Mouse (Mus musculus): ENCODE data around the gene Cd28. TPM values are rescaled to one million over a fixed set of nuclear protein-coding genes. Genes with fewer than 3 reads are reported as not detected.

Cd28 gene
- polyA plus RNA-seq, 1 experiment from 2014 or later, result 0.16 TPM

- ATAC-seq (ENCODE audit: low FRiP score, low TSS enrichment), result no peak
These were observed 59.6 kb downstream of the Cd28 start for GRCm38 (mm10) chr1:60776166-60776565.

GRCm38 (mm10) chr1:60776906-60777305 is 60.3 kb downstream of the Cd28 start:
- H3K27me3 ChIP-seq (ENCODE audit: control insufficient read depth, insufficient read depth, low read length), result no peaks in the 10 kb centered on the region
- WGBS, result 86% methylated on average over 3 of the region's 3 CpGs
- no peak overlapping the region for H3K9ac ChIP-seq (ENCODE audit: low read depth, low read length)
- H3K4me3 ChIP-seq (ENCODE audit: low read length), result no peak overlapping the region
- ATAC-seq (ENCODE audit: low FRiP score, low TSS enrichment), result no peak
- no peak overlapping the region for H3K27ac ChIP-seq (ENCODE audit: low read depth, low read length)
- no peaks in the 10 kb centered on the region for H3K9me3 ChIP-seq (ENCODE audit: control insufficient read depth, low read length)
- no peaks in the 10 kb centered on the region for H3K4me1 ChIP-seq (ENCODE audit: control insufficient read depth, insufficient read depth, low read length)
- H3K36me3 ChIP-seq (ENCODE audit: control insufficient read depth, insufficient read depth, low read length), result no peaks in the 10 kb centered on the region
- no peak overlapping the region for H3K4me2 ChIP-seq (replicated peaks; ENCODE audit: low read depth, low read length)

More at GRCm38 (mm10) chr1:60776166-60776565, 59.6 kb downstream of the Cd28 start:
- no peak overlapping the region for H3K4me2 ChIP-seq (replicated peaks; ENCODE audit: low read depth, low read length)
- WGBS, result 79% methylated on average over 4 of the region's 4 CpGs
- no peak overlapping the region for H3K9ac ChIP-seq (ENCODE audit: low read depth, low read length)
- H3K27me3 ChIP-seq (ENCODE audit: control insufficient read depth, insufficient read depth, low read length), result no peaks in the 10 kb centered on the region
- no peak overlapping the region for H3K27ac ChIP-seq (ENCODE audit: low read depth, low read length)
- no peaks in the 10 kb centered on the region for H3K36me3 ChIP-seq (ENCODE audit: control insufficient read depth, insufficient read depth, low read length)
- H3K4me1 ChIP-seq (ENCODE audit: control insufficient read depth, insufficient read depth, low read length), result no peaks in the 10 kb centered on the region
- no peak overlapping the region for H3K4me3 ChIP-seq (ENCODE audit: low read length)
- H3K9me3 ChIP-seq (ENCODE audit: control insufficient read depth, low read length), result no peaks in the 10 kb centered on the region

- H3K4me1 ChIP-seq (ENCODE audit: control insufficient read depth, insufficient read depth, low read length), result no peaks in the 10 kb centered on the region
- peak; percentile 76 for ATAC-seq (ENCODE audit: low FRiP score, low TSS enrichment)
- H3K9ac ChIP-seq (ENCODE audit: low read depth, low read length), result no peak overlapping the region
- peak overlapping the region; percentile 76; the same call in 1 of the 2 replicates for H3K27ac ChIP-seq (ENCODE audit: low read depth, low read length)
- no peaks in the 10 kb centered on the region for H3K36me3 ChIP-seq (ENCODE audit: control insufficient read depth, insufficient read depth, low read length)
- WGBS, result 51% methylated on average over 8 of the region's 8 CpGs
- H3K4me2 ChIP-seq (replicated peaks; ENCODE audit: low read depth, low read length), result no peak overlapping the region
- H3K4me3 ChIP-seq (ENCODE audit: low read length), result no peak overlapping the region
- no peaks in the 10 kb centered on the region for H3K27me3 ChIP-seq (ENCODE audit: control insufficient read depth, insufficient read depth, low read length)
- no peaks in the 10 kb centered on the region for H3K9me3 ChIP-seq (ENCODE audit: control insufficient read depth, low read length)
These were observed 62.0 kb downstream of the Cd28 start for GRCm38 (mm10) chr1:60778465-60779115.

GRCm38 (mm10) chr1:60779176-60779575 is 62.6 kb downstream of the Cd28 start:
- Histone ChIP-seq H3K4me3 (ENCODE audit: low read length) (no peak overlapping the region), H3K9me3 (ENCODE audit: control insufficient read depth, low read length) (no peaks in the 10 kb centered on the region), H3K27ac (ENCODE audit: low read depth, low read length) (peak overlapping the region; percentile 76; the same call in 1 of the 2 replicates), H3K36me3 (ENCODE audit: control insufficient read depth, insufficient read depth, low read length) (no peaks in the 10 kb centered on the region), H3K9ac (ENCODE audit: low read depth, low read length) (no peak overlapping the region), H3K4me2 (replicated peaks; ENCODE audit: low read depth, low read length) (no peak overlapping the region), H3K27me3 (ENCODE audit: control insufficient read depth, insufficient read depth, low read length) (no peaks in the 10 kb centered on the region), H3K4me1 (ENCODE audit: control insufficient read depth, insufficient read depth, low read length) (no peaks in the 10 kb centered on the region)
- WGBS, result 70% methylated on average over 2 of the region's 2 CpGs
- ATAC-seq (ENCODE audit: low FRiP score, low TSS enrichment), result no peak

GRCm38 (mm10) chr1:60781666-60782065 is 65.1 kb downstream of the Cd28 start:
- Histone ChIP-seq H3K36me3 (ENCODE audit: control insufficient read depth, insufficient read depth, low read length) (no peaks in the 10 kb centered on the region), H3K9ac (ENCODE audit: low read depth, low read length) (no peak overlapping the region), H3K4me3 (ENCODE audit: low read length) (no peak overlapping the region), H3K27ac (ENCODE audit: low read depth, low read length) (no peak overlapping the region), H3K4me1 (ENCODE audit: control insufficient read depth, insufficient read depth, low read length) (no peaks in the 10 kb centered on the region), H3K9me3 (ENCODE audit: control insufficient read depth, low read length) (no peaks in the 10 kb centered on the region), H3K4me2 (replicated peaks; ENCODE audit: low read depth, low read length) (no peak overlapping the region), H3K27me3 (ENCODE audit: control insufficient read depth, insufficient read depth, low read length) (no peaks in the 10 kb centered on the region)
- WGBS, result 72% methylated on average over 4 of the region's 4 CpGs
- no peak for ATAC-seq (ENCODE audit: low FRiP score, low TSS enrichment)

- H3K36me3 ChIP-seq (ENCODE audit: control insufficient read depth, insufficient read depth, low read length), result no peaks in the 10 kb centered on the region
- no peak overlapping the region for H3K4me2 ChIP-seq (replicated peaks; ENCODE audit: low read depth, low read length)
- H3K9me3 ChIP-seq (ENCODE audit: control insufficient read depth, low read length), result no peaks in the 10 kb centered on the region
- H3K4me3 ChIP-seq (ENCODE audit: low read length), result no peak overlapping the region
- H3K27me3 ChIP-seq (ENCODE audit: control insufficient read depth, insufficient read depth, low read length), result no peaks in the 10 kb centered on the region
- H3K27ac ChIP-seq (ENCODE audit: low read depth, low read length), result no peak overlapping the region
- ATAC-seq (ENCODE audit: low FRiP score, low TSS enrichment), result no peak
- no peaks in the 10 kb centered on the region for H3K4me1 ChIP-seq (ENCODE audit: control insufficient read depth, insufficient read depth, low read length)
- no peak overlapping the region for H3K9ac ChIP-seq (ENCODE audit: low read depth, low read length)
These were observed 77.1 kb downstream of the Cd28 start for GRCm38 (mm10) chr1:60793717-60794116.

- ATAC-seq (ENCODE audit: low FRiP score, low TSS enrichment), result no peak
- Histone ChIP-seq H3K4me1 (ENCODE audit: control insufficient read depth, insufficient read depth, low read length) (no peaks in the 10 kb centered on the region), H3K36me3 (ENCODE audit: control insufficient read depth, insufficient read depth, low read length) (no peaks in the 10 kb centered on the region), H3K27ac (ENCODE audit: low read depth, low read length) (no peak overlapping the region), H3K4me3 (ENCODE audit: low read length) (no peak overlapping the region), H3K27me3 (ENCODE audit: control insufficient read depth, insufficient read depth, low read length) (no peaks in the 10 kb centered on the region), H3K4me2 (replicated peaks; ENCODE audit: low read depth, low read length) (no peak overlapping the region), H3K9me3 (ENCODE audit: control insufficient read depth, low read length) (no peaks in the 10 kb centered on the region), H3K9ac (ENCODE audit: low read depth, low read length) (no peak overlapping the region)
- WGBS, result 68% methylated on average over 3 of the region's 3 CpGs
These were observed 79.1 kb downstream of the Cd28 start for GRCm38 (mm10) chr1:60795677-60796205.

GRCm38 (mm10) chr1:60799795-60800345 is 83.3 kb downstream of the Cd28 start:
- H3K4me1 ChIP-seq (ENCODE audit: control insufficient read depth, insufficient read depth, low read length), result no peaks in the 10 kb centered on the region
- H3K4me3 ChIP-seq (ENCODE audit: low read length), result no peak overlapping the region
- no peak overlapping the region for H3K27ac ChIP-seq (ENCODE audit: low read depth, low read length)
- no peaks in the 10 kb centered on the region for H3K9me3 ChIP-seq (ENCODE audit: control insufficient read depth, low read length)
- 77% methylated on average over 1 of the region's 1 CpGs for WGBS
- H3K36me3 ChIP-seq (ENCODE audit: control insufficient read depth, insufficient read depth, low read length), result no peaks in the 10 kb centered on the region
- no peak overlapping the region for H3K4me2 ChIP-seq (replicated peaks; ENCODE audit: low read depth, low read length)
- H3K27me3 ChIP-seq (ENCODE audit: control insufficient read depth, insufficient read depth, low read length), result no peaks in the 10 kb centered on the region
- no peak overlapping the region for H3K9ac ChIP-seq (ENCODE audit: low read depth, low read length)
- ATAC-seq (ENCODE audit: low FRiP score, low TSS enrichment), result no peak

GRCm38 (mm10) chr1:60801210-60801671 is 84.6 kb downstream of the Cd28 start:
- WGBS, result 88% methylated on average over 4 of the region's 4 CpGs
- H3K4me1 ChIP-seq (ENCODE audit: control insufficient read depth, insufficient read depth, low read length), result no peaks in the 10 kb centered on the region
- no peak for ATAC-seq (ENCODE audit: low FRiP score, low TSS enrichment)
- no peak overlapping the region for H3K9ac ChIP-seq (ENCODE audit: low read depth, low read length)
- H3K4me3 ChIP-seq (ENCODE audit: low read length), result no peak overlapping the region
- H3K9me3 ChIP-seq (ENCODE audit: control insufficient read depth, low read length), result no peaks in the 10 kb centered on the region
- H3K27me3 ChIP-seq (ENCODE audit: control insufficient read depth, insufficient read depth, low read length), result no peaks in the 10 kb centered on the region
- no peak overlapping the region for H3K27ac ChIP-seq (ENCODE audit: low read depth, low read length)
- no peak overlapping the region for H3K4me2 ChIP-seq (replicated peaks; ENCODE audit: low read depth, low read length)
- H3K36me3 ChIP-seq (ENCODE audit: control insufficient read depth, insufficient read depth, low read length), result no peaks in the 10 kb centered on the region
